Mouse (Mus musculus): Measurements from ENCODE around the gene Slc7a6os. TPM values are rescaled to one million over a fixed set of nuclear protein-coding genes. Genes with fewer than 3 reads are reported as not detected.
"Not testable (repeated sequence)": the region's sequence is repeated elsewhere in the genome, so short reads cannot be mapped to it uniquely, and the experiment has no call there.

The Slc7a6os gene
- total RNA-seq (2017) = 36.8 and 50.1 TPM in 2 replicates

- ATAC-seq (replicated peaks; ENCODE audit: low read depth, poor library complexity, severe bottlenecking) = peak; percentile 98
These were observed at the start of gene Slc7a6os, which contains the start of gene Prmt7 for GRCm38 (mm10) chr8:106210821-106211345. TSS of gene Slc7a6os (minus strand) at chr8:106210935. TSS of gene Prmt7 (plus strand) at chr8:106210936.

DNA sequence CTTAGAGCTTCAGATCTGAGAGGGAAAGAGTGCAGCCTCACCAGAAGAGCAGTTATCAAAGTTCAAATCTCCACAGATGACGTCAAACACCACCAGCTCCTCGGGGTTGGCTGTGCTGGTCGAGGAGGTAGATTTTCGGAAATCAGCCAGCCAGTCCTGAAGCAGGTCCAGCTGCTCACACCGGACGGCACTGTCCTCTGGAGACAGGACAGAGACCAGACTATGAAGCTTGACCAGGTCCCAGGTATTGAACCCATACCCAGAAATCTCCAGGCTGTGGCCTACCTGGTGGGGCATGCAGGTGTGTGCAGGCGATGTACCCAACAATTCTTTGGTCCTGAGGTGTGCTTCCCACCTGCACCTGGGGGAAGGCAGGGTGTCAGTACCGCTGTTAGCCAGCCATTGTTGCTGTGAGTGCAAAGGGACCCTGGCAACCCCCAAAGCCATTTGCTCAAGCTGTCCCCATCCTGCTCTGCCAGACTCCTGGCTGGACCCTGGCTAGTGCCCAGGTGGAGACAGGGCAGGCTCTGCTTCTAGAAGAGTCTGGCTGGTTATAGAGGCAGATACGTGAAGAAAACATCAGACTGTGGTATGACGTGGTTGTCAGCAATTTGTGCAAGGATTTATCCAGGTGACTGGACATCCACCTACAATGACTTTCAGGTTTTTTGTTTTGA is 49.0 kb upstream of the Slc7a6os start:
- ATAC-seq (replicated peaks; ENCODE audit: low read depth, poor library complexity, severe bottlenecking) = no peak

DNA sequence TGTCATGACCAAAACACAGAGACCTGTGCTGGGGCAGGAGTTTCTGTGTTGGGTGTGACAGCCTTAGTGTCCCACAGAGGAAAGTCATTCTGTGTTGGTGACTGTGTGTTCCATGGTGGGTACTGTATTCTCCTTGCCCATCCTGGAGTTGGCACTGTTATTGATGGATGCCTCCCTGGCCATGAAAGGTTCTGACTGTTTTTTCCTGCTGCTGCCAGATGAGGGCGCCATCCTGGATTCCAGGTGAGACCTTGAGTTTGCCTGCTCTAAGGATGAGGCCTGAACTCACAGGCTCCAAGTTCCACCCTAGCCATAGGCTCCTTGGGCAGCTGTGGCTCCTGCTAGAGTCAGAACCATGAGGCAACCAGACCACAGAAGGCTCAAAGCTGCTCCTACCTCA is 47.4 kb upstream of the Slc7a6os start:
- ATAC-seq (replicated peaks; ENCODE audit: low read depth, poor library complexity, severe bottlenecking) = peak; percentile 41; the same call in 1 of the 2 replicates

DNA sequence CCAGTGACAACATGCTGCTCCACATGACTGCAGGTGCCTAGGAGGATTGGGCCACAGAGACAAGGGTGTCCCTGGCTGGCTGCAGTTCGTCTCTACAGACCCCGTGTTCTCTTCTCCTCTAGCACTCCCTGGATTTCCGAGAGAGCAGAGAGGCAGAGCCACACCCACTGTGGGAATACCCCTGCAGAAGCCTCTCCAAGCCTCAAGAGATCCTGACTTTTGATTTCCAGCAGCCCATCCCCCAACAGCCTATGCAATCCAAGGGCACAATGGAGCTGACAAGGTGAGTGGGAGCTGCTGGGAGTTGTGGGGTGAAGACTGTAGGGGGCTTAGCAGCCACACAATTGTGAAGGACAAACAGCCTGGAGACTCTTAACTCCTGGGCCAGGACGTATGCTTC is 39.5 kb upstream of the Slc7a6os start:
- ATAC-seq (replicated peaks; ENCODE audit: low read depth, poor library complexity, severe bottlenecking) = no peak

DNA sequence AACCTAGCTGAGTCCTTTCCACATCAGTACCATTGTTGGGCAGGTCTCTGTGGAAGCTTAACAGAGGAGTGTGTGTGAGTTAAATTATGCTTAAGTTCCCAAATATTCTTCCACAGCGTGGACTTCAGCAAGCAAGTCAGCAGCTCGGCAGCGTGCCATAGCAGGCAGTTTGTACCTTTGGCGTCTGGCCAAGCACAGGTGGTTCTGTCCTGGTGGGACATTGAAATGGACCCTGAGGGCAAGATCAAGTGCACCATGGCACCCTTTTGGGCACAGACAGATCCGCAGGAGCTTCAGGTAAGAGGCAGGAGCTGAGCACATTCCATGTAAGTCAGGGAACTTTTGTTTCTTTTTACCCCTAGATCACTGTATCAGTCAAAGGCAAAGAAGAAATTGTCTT is 26.4 kb upstream of the Slc7a6os start:
- no peak for ATAC-seq (replicated peaks; ENCODE audit: low read depth, poor library complexity, severe bottlenecking)

DNA sequence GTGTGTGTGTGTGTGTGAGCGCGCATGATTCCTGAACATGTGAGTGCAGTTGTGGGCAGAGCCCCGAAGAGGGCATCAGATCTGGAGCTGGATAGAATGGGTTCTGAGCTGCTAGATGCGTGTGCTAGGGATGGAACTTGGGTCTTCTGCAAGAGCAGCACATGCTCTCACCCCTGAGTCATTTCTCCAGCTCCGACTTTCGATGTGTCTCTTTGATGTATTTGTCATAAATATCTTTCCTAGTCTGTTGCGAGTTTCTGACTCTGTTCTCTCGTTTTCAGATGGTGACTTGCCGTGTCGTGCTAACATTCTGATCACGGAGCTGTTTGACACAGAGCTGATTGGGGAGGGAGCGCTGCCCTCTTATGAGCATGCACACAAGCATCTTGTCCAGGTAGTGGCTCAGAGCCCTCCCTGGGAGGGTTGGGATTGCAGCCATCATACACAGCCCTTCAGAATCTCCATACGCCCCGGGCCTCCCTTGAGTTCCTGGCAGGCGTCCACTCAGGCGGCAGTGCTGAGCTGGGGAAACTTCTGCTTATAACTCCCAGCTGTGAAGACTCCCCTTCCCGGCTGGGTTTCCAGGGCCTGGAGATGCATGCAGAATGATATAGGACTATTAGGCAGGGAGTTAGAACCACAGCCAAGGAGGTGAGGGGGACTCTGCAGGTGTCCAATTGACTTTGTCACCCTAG is 24.0 kb upstream of the Slc7a6os start:
- ATAC-seq (replicated peaks; ENCODE audit: low read depth, poor library complexity, severe bottlenecking) = no peak

DNA sequence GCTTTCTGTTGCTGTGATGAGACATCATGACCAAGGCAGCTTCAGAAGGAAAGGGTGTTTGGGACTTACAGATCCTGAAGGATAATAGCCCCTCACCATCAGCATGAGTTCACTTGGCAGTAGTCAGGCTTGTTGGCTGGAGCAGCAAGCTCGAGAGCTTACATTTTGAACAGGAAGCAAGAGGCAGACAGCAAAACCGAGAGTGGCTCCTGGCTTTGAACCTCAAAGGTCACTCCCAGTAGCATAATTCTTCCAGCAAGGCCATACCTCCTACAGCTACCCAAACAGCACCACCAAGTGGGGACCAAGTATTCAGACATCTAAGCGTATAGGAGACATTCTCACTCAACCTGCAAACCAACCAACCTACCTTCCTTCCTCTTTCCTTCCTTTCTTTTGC is 22.0 kb upstream of the Slc7a6os start:
- no peak for ATAC-seq (replicated peaks; ENCODE audit: low read depth, poor library complexity, severe bottlenecking)

- no peak for ATAC-seq (replicated peaks; ENCODE audit: low read depth, poor library complexity, severe bottlenecking)
These were observed 20.8 kb upstream of the Slc7a6os start for GRCm38 (mm10) chr8:106231536-106231935.

DNA sequence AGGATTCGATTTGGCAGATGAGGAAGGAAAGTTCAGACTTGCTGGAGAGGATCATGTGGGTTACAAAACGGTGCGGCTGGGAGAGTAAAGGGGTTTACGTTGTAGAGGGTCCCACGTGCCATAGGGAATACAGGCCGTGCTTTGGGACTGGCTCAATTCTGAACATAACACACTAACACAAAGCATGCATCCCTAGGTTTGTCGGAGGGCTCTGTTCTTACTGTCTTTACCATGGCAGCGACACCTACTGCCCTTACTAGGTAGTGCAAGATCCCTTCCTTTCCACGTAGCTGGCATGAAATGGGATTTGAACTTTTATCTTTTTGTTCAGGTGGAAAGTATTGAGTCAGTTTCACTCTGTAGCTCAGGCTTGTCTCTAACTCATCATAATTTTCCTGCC is 15.9 kb upstream of the Slc7a6os start:
- peak; percentile 85 for ATAC-seq (replicated peaks; ENCODE audit: low read depth, poor library complexity, severe bottlenecking)

- ATAC-seq (replicated peaks; ENCODE audit: low read depth, poor library complexity, severe bottlenecking) = no peak
These were observed 8.9 kb upstream of the Slc7a6os start for GRCm38 (mm10) chr8:106219620-106220019.

DNA sequence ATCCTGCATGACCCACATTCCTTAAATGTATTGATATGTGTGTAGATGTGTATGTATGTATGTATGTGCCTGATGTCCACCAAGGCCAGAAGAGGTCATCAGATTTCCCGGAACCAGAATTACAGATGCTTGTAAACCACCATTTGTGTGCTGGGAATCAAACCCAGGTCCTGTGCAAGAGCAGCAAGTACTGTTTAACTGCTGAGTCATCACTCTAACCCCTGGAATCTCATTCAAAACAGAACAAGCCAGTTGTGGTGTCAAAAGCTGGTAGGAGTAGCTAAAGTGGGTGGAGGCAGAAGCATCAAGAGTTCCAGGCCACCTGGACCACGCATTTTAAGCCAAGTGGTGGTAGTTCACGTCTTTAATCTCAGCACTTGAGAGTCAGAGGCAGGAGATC is 3.2 kb upstream of the Slc7a6os start:
- ATAC-seq (replicated peaks; ENCODE audit: low read depth, poor library complexity, severe bottlenecking) = no peak

GRCm38 (mm10) chr8:106211421-106211820 is 686 bp upstream of the Slc7a6os start:
- peak; percentile 4; the same call in 1 of the 2 replicates for ATAC-seq (replicated peaks; ENCODE audit: low read depth, poor library complexity, severe bottlenecking)

GRCm38 (mm10) chr8:106210035-106210731 is 552 bp downstream of the Slc7a6os start:
- peak; percentile 16; the same call in 1 of the 2 replicates for ATAC-seq (replicated peaks; ENCODE audit: low read depth, poor library complexity, severe bottlenecking)

DNA sequence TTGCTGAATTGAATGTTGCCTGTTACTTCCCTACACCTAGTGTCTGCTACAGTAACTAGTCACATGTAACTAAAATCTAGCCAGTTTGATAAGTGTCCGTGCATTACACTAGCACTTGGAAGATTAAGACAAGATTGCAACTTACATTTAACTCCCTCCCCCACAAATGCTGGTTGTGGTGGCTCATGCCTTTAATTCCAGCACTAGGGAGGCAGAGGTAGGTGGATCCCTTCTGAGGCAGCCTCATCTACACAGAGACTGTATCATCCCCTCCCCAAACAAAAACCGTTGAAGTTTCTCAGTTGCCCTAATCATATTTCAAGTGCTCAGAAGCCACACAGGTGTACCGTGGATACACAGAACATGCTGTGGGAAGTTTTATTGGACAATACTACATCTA is 11.1 kb downstream of the Slc7a6os start:
- not testable (repeated sequence) for ATAC-seq (replicated peaks; ENCODE audit: low read depth, poor library complexity, severe bottlenecking)

DNA sequence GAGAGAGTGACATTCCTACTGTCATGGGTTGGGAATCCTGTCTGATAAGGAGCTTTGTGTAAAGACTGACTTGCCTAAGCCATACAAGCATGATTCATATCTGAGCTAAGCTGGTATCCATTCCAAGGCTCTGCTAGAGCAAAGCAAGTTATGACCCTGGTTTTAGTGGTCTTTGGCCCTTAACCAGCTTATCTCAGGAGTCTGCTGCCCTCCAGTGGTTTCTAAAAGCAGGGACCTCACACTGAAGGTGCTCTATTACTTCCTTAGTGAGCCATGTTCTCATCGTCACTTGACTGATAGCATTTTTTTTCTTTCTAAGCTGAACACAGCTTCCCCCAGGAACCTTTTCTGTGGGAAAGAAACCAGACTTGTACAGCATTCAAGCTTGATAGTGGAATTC is 12.0 kb downstream of the Slc7a6os start:
- ATAC-seq (replicated peaks; ENCODE audit: low read depth, poor library complexity, severe bottlenecking) = peak; percentile 96

DNA sequence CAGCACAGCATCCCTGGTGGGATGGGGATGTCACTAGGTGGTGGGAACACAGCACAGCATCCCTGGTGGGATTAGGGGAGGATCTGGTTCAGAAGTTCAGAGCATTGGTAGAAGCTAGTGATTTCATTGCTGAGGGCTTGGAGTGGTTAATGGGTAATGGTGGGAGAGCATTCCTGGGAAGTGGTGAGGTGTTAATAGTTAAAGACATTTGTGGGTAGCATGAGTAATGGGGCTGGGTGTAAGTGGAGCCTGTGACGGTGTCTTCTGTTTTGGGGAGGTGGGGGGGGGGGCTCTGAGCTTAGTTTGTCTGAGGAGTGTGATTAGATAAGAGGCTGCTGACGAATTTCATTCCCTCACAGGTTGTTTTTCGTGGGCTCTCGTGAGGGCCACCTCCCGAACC is 16.7 kb downstream of the Slc7a6os start:
- ATAC-seq (replicated peaks; ENCODE audit: low read depth, poor library complexity, severe bottlenecking) = no peak

GRCm38 (mm10) chr8:106193162-106193561 is 17.6 kb downstream of the Slc7a6os start:
- ATAC-seq (replicated peaks; ENCODE audit: low read depth, poor library complexity, severe bottlenecking) = 0 out of 2 replicates have a peak, but pooled peaks have one; percentile 15

- peak; percentile 79 for ATAC-seq (replicated peaks; ENCODE audit: low read depth, poor library complexity, severe bottlenecking)
These were observed 19.1 kb downstream of the Slc7a6os start for GRCm38 (mm10) chr8:106191639-106192038.

DNA sequence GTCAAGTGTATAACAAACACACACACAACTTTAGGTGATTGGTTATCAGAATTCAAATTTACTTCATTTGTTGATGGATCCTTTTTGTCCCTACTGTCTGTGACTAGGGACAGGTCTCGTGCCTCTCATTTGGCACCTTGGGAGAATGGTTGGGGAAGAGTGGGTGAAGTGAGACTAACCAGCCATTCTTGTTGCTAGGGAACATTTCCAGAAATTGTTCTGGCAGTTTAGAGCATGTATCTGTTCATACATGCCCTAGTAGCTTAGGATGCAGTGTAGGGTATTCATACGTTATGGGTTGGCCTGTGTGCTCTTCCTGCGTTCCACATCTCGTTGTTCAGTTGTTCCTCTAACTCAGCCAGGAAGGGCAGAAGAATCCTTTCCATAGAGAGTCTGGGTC is 21.6 kb downstream of the Slc7a6os start:
- no peak for ATAC-seq (replicated peaks; ENCODE audit: low read depth, poor library complexity, severe bottlenecking)

GRCm38 (mm10) chr8:106186394-106186793 is 24.3 kb downstream of the Slc7a6os start:
- ATAC-seq (replicated peaks; ENCODE audit: low read depth, poor library complexity, severe bottlenecking) = no peak
